Mouse (Mus musculus) layer of hippocampus, adult 9-10 months (tissue): ENCODE data around the gene Zbtb20.

Source experiments
- DNase-seq: peaks from one replicate; pipeline ENCODE4 v3.0.0; 2022; ENCODE audit warnings: low spot score

The Zbtb20 gene

GRCm38 (mm10) chr16:43572171-43572570, 696.5 kb downstream of the Zbtb20 start:
- DNase-seq = no peak

- no peak for DNase-seq
Observed at GRCm38 (mm10) chr16:43572766-43573165, 697.1 kb downstream of the Zbtb20 start.

GRCm38 (mm10) chr16:43573181-43573833, 697.6 kb downstream of the Zbtb20 start:
- no peak for DNase-seq

GRCm38 (mm10) chr16:43574006-43574764, 698.5 kb downstream of the Zbtb20 start:
- peak; percentile 92 for DNase-seq

- no peak for DNase-seq
Observed at GRCm38 (mm10) chr16:43575066-43575465, 699.4 kb downstream of the Zbtb20 start.

GRCm38 (mm10) chr16:43575507-43575906, 699.8 kb downstream of the Zbtb20 start:
- DNase-seq = no peak

GRCm38 (mm10) chr16:43577399-43577798, 701.7 kb downstream of the Zbtb20 start:
- no peak for DNase-seq

GRCm38 (mm10) chr16:43578351-43578750, 702.7 kb downstream of the Zbtb20 start:
- no peak for DNase-seq

- DNase-seq = no peak
Observed at GRCm38 (mm10) chr16:43579111-43579510, 703.4 kb downstream of the Zbtb20 start.

GRCm38 (mm10) chr16:43580321-43580822, 704.7 kb downstream of the Zbtb20 start:
- no peak for DNase-seq

GRCm38 (mm10) chr16:43581551-43581950, 705.9 kb downstream of the Zbtb20 start:
- DNase-seq = no peak

GRCm38 (mm10) chr16:43586859-43587429, 711.3 kb downstream of the Zbtb20 start:
- no peak for DNase-seq

GRCm38 (mm10) chr16:43590704-43591493, 715.2 kb downstream of the Zbtb20 start:
- DNase-seq = no peak

- DNase-seq = no peak
Observed at GRCm38 (mm10) chr16:43592062-43592461, 716.4 kb downstream of the Zbtb20 start.

GRCm38 (mm10) chr16:43592801-43593200, 717.1 kb downstream of the Zbtb20 start:
- no peak for DNase-seq

- no peak for DNase-seq
Observed at GRCm38 (mm10) chr16:43597375-43598060, 721.8 kb downstream of the Zbtb20 start.

- DNase-seq = no peak
Observed at GRCm38 (mm10) chr16:43599707-43600106, 724.0 kb downstream of the Zbtb20 start.

GRCm38 (mm10) chr16:43602573-43602972, 726.9 kb downstream of the Zbtb20 start:
- no peak for DNase-seq

GRCm38 (mm10) chr16:43603591-43604141, 728.0 kb downstream of the Zbtb20 start:
- DNase-seq = no peak

GRCm38 (mm10) chr16:43604399-43605013, 728.8 kb downstream of the Zbtb20 start:
- no peak for DNase-seq

GRCm38 (mm10) chr16:43607086-43607485, 731.4 kb downstream of the Zbtb20 start:
- no peak for DNase-seq
